Mouse (Mus musculus): Measurements from ENCODE around the gene Ear10. TPM values are rescaled to one million over a fixed set of nuclear protein-coding genes. Genes with fewer than 3 reads are reported as not detected.

Ear10 gene
- not detected for polyA plus RNA-seq (2017; shearing (Covaris generic))

GRCm38 (mm10) chr14:43923459-43923858 lies at the start of gene Ear10:
Gene Ear10, minus strand, starts transcription at chr14:43923559.

GRCm38 (mm10) chr14:43956769-43957168 lies 33.4 kb upstream of the Ear10 start, which contains the start of gene Ang5:
Gene Ang5, plus strand, starts transcription at chr14:43957069.

GRCm38 (mm10) chr14:43924688-43925403 lies 1.5 kb upstream of the Ear10 start, which contains the start of gene Gm8113:
Gene Gm8113, plus strand, starts transcription at chr14:43925390.

GRCm38 (mm10) chr14:43875417-43875816 lies 47.9 kb downstream of the Ear10 start, which contains the start of gene Ear1:
Gene Ear1, minus strand, starts transcription at chr14:43875517.

Other genes with a start within 250 kb of the Ear10 start
- not detected for gene Gm8165, start 246.4 kb downstream of the Ear10 start, polyA plus RNA-seq (2017; shearing (Covaris generic))
- gene Gm7324, start 225.7 kb downstream of the Ear10 start, polyA plus RNA-seq (2017; shearing (Covaris generic)): 1.2 TPM
- not detected for gene Gm16506, start 196.1 kb downstream of the Ear10 start, polyA plus RNA-seq (2017; shearing (Covaris generic))
- not detected for gene Gm6526, start 175.7 kb downstream of the Ear10 start, polyA plus RNA-seq (2017; shearing (Covaris generic))
- not detected for gene Gm8180, start 138.8 kb downstream of the Ear10 start, polyA plus RNA-seq (2017; shearing (Covaris generic))
- gene Ear1, start 48.0 kb downstream of the Ear10 start, polyA plus RNA-seq (2017; shearing (Covaris generic)): not detected
- gene Gm8113, start 1.8 kb upstream of the Ear10 start, polyA plus RNA-seq (2017; shearing (Covaris generic)): 0.18 TPM
- not detected for gene Ang5, start 33.5 kb upstream of the Ear10 start, polyA plus RNA-seq (2017; shearing (Covaris generic))
- not detected for gene Ang6, start 78.7 kb upstream of the Ear10 start, polyA plus RNA-seq (2017; shearing (Covaris generic))
- 1.3 TPM for gene Ear2, start 179.1 kb upstream of the Ear10 start, polyA plus RNA-seq (2017; shearing (Covaris generic))
- gene Gm3327, start 200.3 kb upstream of the Ear10 start, polyA plus RNA-seq (2017; shearing (Covaris generic)): not detected